Mouse (Mus musculus) liver (tissue): ENCODE data around the gene Psg21.
A peak's percentile ranks its signal among the peaks of the same experiment; 100 is the strongest.
"Not testable (repeated sequence)": the region's sequence is repeated elsewhere in the genome, so short reads cannot be mapped to it uniquely, and the experiment has no call there.

Experiments used
- DNase-seq: peaks from one replicate; pipeline ENCODE4 v3.0.0-alpha.2; 2020; ENCODE audit warnings: mixed read lengths

The Psg21 gene

DNA sequence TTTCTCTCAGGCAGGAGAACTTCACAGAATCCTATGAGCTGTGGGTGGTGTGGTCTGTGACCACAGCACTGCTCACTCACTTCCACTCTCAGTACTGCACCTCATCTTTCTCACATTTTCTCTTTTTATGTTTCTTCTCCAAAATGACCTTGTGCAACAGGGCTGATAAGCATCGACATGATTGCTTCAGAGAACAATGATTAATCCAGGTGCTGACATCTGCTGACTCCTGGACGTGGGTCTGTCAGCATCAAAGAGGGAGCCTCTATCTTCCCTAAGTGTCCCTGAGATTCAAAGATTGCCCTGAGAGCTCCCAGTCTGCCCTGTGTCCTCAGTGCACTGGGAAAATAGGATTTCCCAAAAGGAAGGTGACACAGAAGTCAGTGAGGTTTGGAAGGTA, at the start of gene Psg21:
Psg21 (minus strand) TSS at position 101 of the 400 bp plus-strand sequence.
- DNase-seq: not testable (repeated sequence)

DNA sequence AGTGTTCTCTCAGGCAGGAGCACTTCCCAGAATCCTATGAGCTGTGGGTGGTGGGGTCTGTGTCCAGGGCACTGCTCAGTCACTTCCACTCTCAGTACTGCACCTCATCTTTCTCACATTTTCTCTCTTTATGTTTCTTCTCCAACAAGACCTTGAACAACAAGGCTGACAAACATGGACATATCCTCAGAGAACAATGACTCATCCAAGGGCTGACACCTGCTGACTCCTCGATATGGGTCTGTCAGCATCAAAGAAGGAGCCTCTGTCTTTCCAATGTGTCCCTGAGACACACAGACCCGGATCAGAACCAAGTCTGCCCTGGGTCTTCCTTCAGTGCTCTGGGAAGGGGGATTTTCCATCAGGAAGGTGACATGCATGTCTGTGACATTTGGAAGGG, 29.6 kb upstream of the Psg21 start, which contains the start of gene Psg20:
Psg20 (minus strand) TSS at position 101 of the 400 bp plus-strand sequence.
- no peak for DNase-seq

DNA sequence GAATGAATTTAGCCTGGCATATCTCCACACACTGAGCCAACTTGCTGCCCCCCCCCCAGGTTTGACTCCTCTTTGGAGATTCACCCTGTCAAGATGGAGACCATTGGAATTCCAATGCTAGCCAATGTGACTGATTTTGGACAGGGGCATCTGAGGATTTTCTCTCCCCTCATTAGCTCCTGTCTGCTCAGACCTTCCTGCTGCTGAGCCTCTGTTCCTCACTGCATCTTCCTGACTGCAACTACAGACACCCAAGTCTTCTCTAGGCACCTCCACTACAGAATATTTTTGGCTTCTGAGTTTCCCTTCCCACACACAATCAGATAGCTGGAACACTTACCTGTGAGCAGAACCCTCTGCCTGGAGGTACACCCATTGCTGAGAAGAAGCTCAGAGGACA, 29.1 kb upstream of the Psg21 start:
- no peak for DNase-seq

DNA sequence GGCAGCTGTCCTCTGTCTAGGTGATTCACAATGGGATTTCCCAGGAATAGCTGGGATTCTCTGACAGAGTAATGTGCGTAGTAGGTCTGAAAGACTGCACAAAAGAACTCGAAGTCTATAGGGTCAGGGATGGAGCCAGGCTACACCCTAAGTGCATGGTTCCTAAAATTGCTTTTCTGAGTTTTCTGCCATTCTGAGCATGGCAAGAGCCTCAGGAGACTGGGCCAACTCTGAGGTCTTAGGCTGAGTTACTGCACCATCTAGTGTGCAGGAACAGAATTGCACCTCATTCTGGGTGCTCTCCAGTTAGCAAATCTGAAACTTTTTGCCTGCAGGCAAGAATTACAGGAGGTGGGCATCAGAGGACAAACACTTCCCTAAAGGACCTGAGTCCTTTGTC, 23.2 kb upstream of the Psg21 start:
- DNase-seq: peak; percentile 6

DNA sequence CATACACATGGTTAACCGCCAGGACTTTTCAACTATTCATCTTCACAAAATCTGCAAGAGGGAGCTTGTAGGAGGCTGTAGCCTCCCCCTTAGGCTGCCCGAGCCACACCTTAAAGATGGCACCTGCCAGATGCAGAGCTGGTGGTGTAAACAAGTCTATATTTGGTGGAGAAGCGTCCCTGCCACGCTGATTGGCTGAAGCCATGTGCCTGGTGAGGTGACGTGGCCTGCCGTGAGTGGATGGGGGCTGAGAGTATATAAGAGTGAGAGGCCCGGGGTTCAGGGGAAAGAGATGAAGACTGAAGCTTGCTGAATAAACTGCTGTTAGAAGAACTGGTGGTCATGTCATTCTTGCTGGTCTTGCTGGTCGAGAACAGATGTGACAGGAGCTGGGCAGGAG, 29.6 kb downstream of the Psg21 start:
- DNase-seq: not testable (repeated sequence)

DNA sequence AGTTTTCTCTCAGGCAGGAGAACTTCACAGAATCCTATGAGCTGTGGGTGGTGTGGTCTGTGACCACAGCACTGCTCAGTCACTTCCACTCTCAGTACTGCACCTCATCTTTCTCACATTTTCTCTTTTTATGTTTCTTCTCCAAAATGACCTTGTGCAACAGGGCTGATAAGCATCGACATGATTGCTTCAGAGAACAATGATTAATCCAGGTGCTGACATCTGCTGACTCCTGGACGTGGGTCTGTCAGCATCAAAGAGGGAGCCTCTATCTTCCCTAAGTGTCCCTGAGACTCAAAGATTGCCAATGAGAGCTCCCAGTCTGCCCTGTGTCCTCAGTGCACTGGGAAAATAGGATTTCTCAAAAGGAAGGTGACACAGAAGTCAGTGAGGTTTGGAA, 40.1 kb downstream of the Psg21 start, which contains the start of gene Psg23:
Psg23 (minus strand) TSS at position 101 of the 400 bp plus-strand sequence.
- DNase-seq: not testable (repeated sequence)
